In the genomic region with DNA sequence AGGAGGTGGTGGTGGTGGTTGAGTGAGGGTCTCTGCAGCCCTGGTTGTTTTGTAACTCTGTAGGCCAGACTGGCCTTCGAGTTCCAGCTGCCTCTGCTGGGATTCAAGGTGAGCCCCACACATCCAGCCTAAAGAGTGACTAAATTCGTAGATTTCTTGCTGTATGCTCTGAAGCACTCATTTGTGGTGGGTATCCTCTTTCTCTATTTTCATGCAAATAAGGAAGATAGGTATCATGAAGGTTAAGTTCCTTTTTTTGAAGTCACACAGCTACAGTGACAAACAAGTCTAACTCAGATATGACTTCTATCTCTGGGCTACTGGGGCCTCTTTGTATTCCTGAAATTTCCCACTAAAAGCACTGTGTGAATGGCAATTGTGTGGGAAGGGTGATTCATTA, we compare ENCODE assay signal across 23 mouse cellular contexts. TPM values are rescaled to one million over a fixed set of nuclear protein-coding genes. Genes with fewer than 3 reads are reported as not detected.
DNase-seq lines count a peak whose midpoint lies in the region; ATAC-seq and TF ChIP-seq lines count a peak whose summit lies in the region.
"Had no signal": no experiment of that assay in that cellular context is flagged by ENCODE, and none has a peak within 500 bp of the region (broad histone marks: within the 10 kb centered on the region; RNA-seq: fewer than 3 reads in every experiment).

No protein-coding gene starts in this region.

- no peak for TF ChIP-seq CTCF in MEL (IDR thresholded peaks at IDR 0.05 in 2 of 3, conservative IDR thresholded peaks at IDR 0.05 in 1 of 3; ENCODE audit: control insufficient read depth in 1 of 3, insufficient read depth in 1 of 3, low read depth in 2 of 3, low read length in 3 of 3, poor library complexity in 1 of 3, severe bottlenecking in 1 of 3)
- no peak for TF ChIP-seq CTCF in gastrocnemius, adult 2 months (IDR thresholded peaks at IDR 0.05)

- no peak for TF ChIP-seq RAD21 in MEL (IDR thresholded peaks at IDR 0.05; ENCODE audit: low read depth, low read length)

- no peak overlapping the region for H3K4me3 ChIP-seq in liver, embryonic 11.5 days (ENCODE audit: low read depth, low read length)
- peak overlapping the region; percentile 44 for H3K4me3 ChIP-seq in MEL (ENCODE audit: control insufficient read depth in 1 of 2, insufficient read depth in 1 of 2, low read depth in 2 of 2, low read length in 2 of 2)
- H3K4me3 ChIP-seq in liver, embryonic 15.5 days (replicated peaks) = no peak overlapping the region
- no peak overlapping the region for H3K4me3 ChIP-seq in gastrocnemius, adult 2 months
- no peak overlapping the region for H3K4me3 ChIP-seq in hindbrain, embryonic 12.5 days
- H3K4me3 ChIP-seq: embryonic facial prominence, embryonic 13.5 days; forebrain, embryonic 15.5 days; heart, embryonic 12.5 days; neural tube, embryonic 13.5 days had no signal

- 0 out of 2 replicates have a peak overlapping the region, but pooled peaks have one; percentile 29 for H3K4me2 ChIP-seq in liver, embryonic 11.5 days
- 0 out of 2 replicates have a peak overlapping the region, but pooled peaks have one; percentile 10 for H3K4me2 ChIP-seq in liver, embryonic 15.5 days
- no peak overlapping the region for H3K4me2 ChIP-seq in hindbrain, embryonic 12.5 days (replicated peaks)
- H3K4me2 ChIP-seq: embryonic facial prominence, embryonic 13.5 days; forebrain, embryonic 15.5 days; neural tube, embryonic 13.5 days had no signal

- TF ChIP-seq EP300 in MEL (IDR thresholded peaks at IDR 0.05; ENCODE audit: low read depth in 1 of 2, low read length in 2 of 2) = peak; percentile 17 to 52; a peak in 3 of 4 replicates

- H3K27ac ChIP-seq in liver, embryonic 11.5 days (ENCODE audit: low read depth, low read length) = no peak overlapping the region
- peak overlapping the region; percentile 86 for H3K27ac ChIP-seq in MEL (ENCODE audit: control insufficient read depth, low read depth, low read length)
- no peak overlapping the region; the same call in 1 of the 2 replicates for H3K27ac ChIP-seq in liver, embryonic 15.5 days (replicated peaks)
- no peak overlapping the region for H3K27ac ChIP-seq in gastrocnemius, adult 2 months
- no peak overlapping the region for H3K27ac ChIP-seq in hindbrain, embryonic 12.5 days
- H3K27ac ChIP-seq: embryonic facial prominence, embryonic 13.5 days; forebrain, embryonic 15.5 days; liver, embryonic 14.5 days; neural tube, embryonic 13.5 days had no signal

- TF ChIP-seq POLR2A in MEL (IDR thresholded peaks at IDR 0.05; ENCODE audit: control insufficient read depth in 1 of 2, insufficient read depth in 1 of 2, low read depth in 1 of 2, low read length in 2 of 2, poor library complexity in 1 of 2) = no peak

- no peak for DNase-seq in liver, embryonic 11.5 days (ENCODE audit: low spot score)
- DNase-seq in liver (no peak), MEL (ENCODE audit: low read depth, low spot score) (peak; percentile 78)
- no peak for DNase-seq in gastrocnemius, adult 2 months
- no peak for DNase-seq in urinary bladder, adult 2 months (ENCODE audit: low spot score)
- DNase-seq: cerebellum, adult 9-10 months; gastrocnemius, postnatal 36 days; heart, postnatal 4 days; kidney, adult 8-10 months; kidney, postnatal 14 days; left cerebral cortex, postnatal 4 days; midbrain, embryonic 14.5 days; thymus, adult 2 months had no signal

- intact Hi-C loops in gastrocnemius, adult 2 months (cut with DNase I) = loop anchor here (10.0 kb wide), 1 partner anchor 324 kb away; a partner anchor contains a TSS

- no peak overlapping the region for H3K9ac ChIP-seq in liver, embryonic 11.5 days (ENCODE audit: low read depth, low read length)
- peak overlapping the region; percentile 50 for H3K9ac ChIP-seq in MEL (ENCODE audit: control insufficient read depth, low read depth, low read length, poor library complexity, severe bottlenecking)
- H3K9ac ChIP-seq in liver, embryonic 15.5 days = no peak overlapping the region
- no peak overlapping the region for H3K9ac ChIP-seq in hindbrain, embryonic 12.5 days
- H3K9ac ChIP-seq: embryonic facial prominence, embryonic 13.5 days; forebrain, embryonic 15.5 days; heart, embryonic 12.5 days; neural tube, embryonic 13.5 days had no signal

- peaks cover 88% of the 10 kb centered on the region for H3K79me2 ChIP-seq in MEL (ENCODE audit: control insufficient read depth, insufficient read depth, low read length, poor library complexity)

- H3K4me1 ChIP-seq in liver, embryonic 11.5 days (replicated peaks; ENCODE audit: control insufficient read depth, insufficient read depth, low read length) = peaks cover 45% of the 10 kb centered on the region
- H3K4me1 ChIP-seq in MEL (ENCODE audit: control insufficient read depth in 1 of 2, insufficient read depth in 2 of 2, low read length in 2 of 2) = peaks cover 22 to 38% of the 10 kb centered on the region in 2 experiments
- peaks cover 73% of the 10 kb centered on the region for H3K4me1 ChIP-seq in liver, embryonic 15.5 days (replicated peaks)
- H3K4me1 ChIP-seq in hindbrain, embryonic 12.5 days = peaks cover 34% of the 10 kb centered on the region

- WGBS in liver, embryonic 11.5 days = 59% methylated on average over 2 of the region's 2 CpGs
- 32% methylated on average over 2 of the region's 2 CpGs for WGBS in liver, embryonic 15.5 days (ENCODE audit: insufficient replicate concordance)
- WGBS in hindbrain, embryonic 12.5 days = 68% methylated on average over 2 of the region's 2 CpGs

- no peaks in the 10 kb centered on the region for H3K27me3 ChIP-seq in liver, embryonic 11.5 days (replicated peaks; ENCODE audit: control insufficient read depth, insufficient read depth, low read length)
- no peaks in the 10 kb centered on the region for H3K27me3 ChIP-seq in MEL (ENCODE audit: control insufficient read depth in 1 of 2, insufficient read depth in 2 of 2, low read length in 2 of 2)
- H3K27me3 ChIP-seq in liver, embryonic 15.5 days = no peaks in the 10 kb centered on the region
- no peaks in the 10 kb centered on the region for H3K27me3 ChIP-seq in hindbrain, embryonic 12.5 days
- H3K27me3 ChIP-seq: embryonic facial prominence, embryonic 13.5 days; forebrain, embryonic 15.5 days; heart, embryonic 12.5 days; neural tube, embryonic 13.5 days had no signal

- H3K9me3 ChIP-seq in liver, embryonic 11.5 days (ENCODE audit: control insufficient read depth, low read length) = no peaks in the 10 kb centered on the region
- no peaks in the 10 kb centered on the region for H3K9me3 ChIP-seq in MEL (replicated peaks; ENCODE audit: insufficient read depth, low read length)
- no peaks in the 10 kb centered on the region for H3K9me3 ChIP-seq in liver, embryonic 15.5 days (replicated peaks)
- H3K9me3 ChIP-seq in hindbrain, embryonic 12.5 days (replicated peaks) = no peaks in the 10 kb centered on the region
- H3K9me3 ChIP-seq: embryonic facial prominence, embryonic 13.5 days; forebrain, embryonic 15.5 days; heart, embryonic 12.5 days; neural tube, embryonic 13.5 days had no signal

- no peak for ATAC-seq in liver, embryonic 11.5 days (replicated peaks; ENCODE audit: low FRiP score)
- ATAC-seq in liver, embryonic 15.5 days (ENCODE audit: insufficient read depth) = no peak
- no peak for ATAC-seq in hindbrain, embryonic 12.5 days (ENCODE audit: low FRiP score)
- ATAC-seq: forebrain, embryonic 15.5 days; lung, postnatal 0 days had no signal

- peaks cover 8% of the 10 kb centered on the region; the same call in 1 of the 2 replicates for H3K36me3 ChIP-seq in liver, embryonic 11.5 days (ENCODE audit: control insufficient read depth, insufficient read depth, low read length)
- peaks cover 11 to 79% of the 10 kb centered on the region in 2 experiments; a peak in 3 of 4 replicates for H3K36me3 ChIP-seq in MEL (ENCODE audit: control insufficient read depth in 1 of 2, insufficient read depth in 2 of 2, low read length in 2 of 2)
- peaks cover 38% of the 10 kb centered on the region for H3K36me3 ChIP-seq in liver, embryonic 15.5 days (replicated peaks)
- H3K36me3 ChIP-seq in hindbrain, embryonic 12.5 days = no peaks in the 10 kb centered on the region
- H3K36me3 ChIP-seq: forebrain, embryonic 15.5 days; neural tube, embryonic 13.5 days had no signal

TF ChIP-seq in MEL, 35 proteins besides CTCF, POLR2A, EP300 and RAD21 (continues in another document):
- TF ChIP-seq SIN3A (IDR thresholded peaks at IDR 0.05; ENCODE audit: low read length) (peak; percentile 50; the same call in 1 of the 2 replicates), ELF1 (IDR thresholded peaks at IDR 0.05; ENCODE audit: low read depth, low read length) (no peak), SMC3 (IDR thresholded peaks at IDR 0.05; ENCODE audit: low read depth, low read length) (no peak), GATA1 (IDR thresholded peaks at IDR 0.05; ENCODE audit: low read depth, low read length) (peak; percentile 73), MEF2A (IDR thresholded peaks at IDR 0.05; ENCODE audit: extremely low read depth, insufficient replicate concordance, low read depth, low read length, poor library complexity, severe bottlenecking) (no peak), CHD1 (IDR thresholded peaks at IDR 0.05; ENCODE audit: low read depth, low read length) (0 out of 2 replicates have a peak, but pooled peaks have one; percentile 49), MAX (IDR thresholded peaks at IDR 0.05; ENCODE audit: low read length) (no peak), ETS1 (IDR thresholded peaks at IDR 0.05; ENCODE audit: low read depth, low read length) (peak; percentile 45; the same call in 1 of the 2 replicates), JUND (IDR thresholded peaks at IDR 0.05; ENCODE audit: low read depth, low read length) (no peak), E2F4 (IDR thresholded peaks at IDR 0.05; ENCODE audit: borderline replicate concordance, low read depth, low read length) (no peak)

RNA-seq across cellular contexts. Expression of a gene that starts 6.9 kb away (rescaled TPM):
- 64.6 and 68.2 TPM in 2 replicates for polyA plus RNA-seq in liver, embryonic 11.5 days (2014; fragmentation: Nextera tagmentation; extraction: Ambion mirVana)
- total RNA-seq in MEL (2012; rRNA removed) = 19.9 and 20.6 TPM in 2 replicates
- polyA plus RNA-seq in MEL (2012; ENCODE audit: insufficient read depth in 1 of 2, insufficient read length in 2 of 2, low read depth in 1 of 2, low replicate concordance in 2 of 2, missing spikeins in 1 of 2) = 10 to 100 TPM; 26.7 to 31.5 TPM
- 26.5 and 27.4 TPM in 2 replicates for polyA plus RNA-seq in liver, embryonic 15.5 days (2015; fragmentation: Nextera tagmentation; extraction: Ambion mirVana)
- 10 to 100 TPM; 20.6 to 28.0 TPM for total RNA-seq in gastrocnemius, adult 2 months (2021)
- 39.7 and 39.8 TPM in 2 replicates for polyA plus RNA-seq in urinary bladder, adult 2 months (2012; rRNA removed)
- 116 and 117 TPM in 2 replicates for polyA plus RNA-seq in hindbrain, embryonic 12.5 days (2016; fragmentation: Nextera tagmentation; extraction: Ambion mirVana)

RNA-seq across cellular contexts. Expression of a gene that starts 51.6 kb away (rescaled TPM):
- polyA plus RNA-seq in liver, embryonic 11.5 days (2014; fragmentation: Nextera tagmentation; extraction: Ambion mirVana) = 7.2 and 7.3 TPM in 2 replicates
- 3.9 and 4.4 TPM in 2 replicates for total RNA-seq in MEL (2012; rRNA removed)
- polyA plus RNA-seq in MEL (2012; ENCODE audit: insufficient read depth in 1 of 2, insufficient read length in 2 of 2, low read depth in 1 of 2, low replicate concordance in 2 of 2, missing spikeins in 1 of 2) = 1 to 10 TPM in 1 of 2 experiments, not detected in 1; 4.3 TPM
- 5.7 and 7.5 TPM in 2 replicates for polyA plus RNA-seq in liver, embryonic 15.5 days (2015; fragmentation: Nextera tagmentation; extraction: Ambion mirVana)
- not detected for total RNA-seq in gastrocnemius, adult 2 months (2021)
- polyA plus RNA-seq in urinary bladder, adult 2 months (2012; rRNA removed) = not detected in 2 replicates
- polyA plus RNA-seq in hindbrain, embryonic 12.5 days (2016; fragmentation: Nextera tagmentation; extraction: Ambion mirVana) = 0.10 and 0.26 TPM in 2 replicates
- total RNA-seq: gastrocnemius, postnatal 36 days; layer of hippocampus, adult 8-10 months; left cerebral cortex, adult 18-20 months; left cerebral cortex, postnatal 4 days had no signal
- polyA plus RNA-seq: embryonic facial prominence, embryonic 13.5 days; forebrain, embryonic 15.5 days had no signal

Comparison
In these comparisons a context has a peak if more than half of its experiments do, and no peak if none do; other contexts are left out.
1. H3K4me3 ChIP-seq: peak in MEL (2 of 2); none in liver, embryonic 11.5 days (single experiment), liver, embryonic 15.5 days (single experiment), gastrocnemius, adult 2 months (single experiment) and hindbrain, embryonic 12.5 days (single experiment).